Mouse (Mus musculus): ENCODE data around the gene Prpf31. TPM values are rescaled to one million over a fixed set of nuclear protein-coding genes. Genes with fewer than 3 reads are reported as not detected.
"Not testable (repeated sequence)": the region's sequence is repeated elsewhere in the genome, so short reads cannot be mapped to it uniquely, and the experiment has no call there.

Prpf31 gene
- total RNA-seq (2021), result 10 to 100 TPM; 21.3 to 21.8 TPM
- long read RNA-seq, experiment 1, transcript Prpf31-201 (14 exons, 3,144 nt), result major isoform, 23 of 40 reads
- long read RNA-seq, experiment 1, transcript Prpf31-205 (3 exons, 827 nt), result minor isoform, 8 of 40 reads
- long read RNA-seq, experiment 1, partial matches to known transcripts, result 5 of 40 reads
- long read RNA-seq, experiment 1, other reads (novel, unspliced or antisense), result 4 of 40 reads
- long read RNA-seq, experiment 2, transcript Prpf31-201 (14 exons, 3,144 nt), result major isoform, 20 of 27 reads
- long read RNA-seq, experiment 2, transcript Prpf31-205 (3 exons, 827 nt), result minor isoform, 5 of 27 reads
- long read RNA-seq, experiment 2, partial matches to known transcripts, result 2 of 27 reads
- long read RNA-seq, experiment 2, other reads (novel, unspliced or antisense), result 0 of 27 reads

DNA sequence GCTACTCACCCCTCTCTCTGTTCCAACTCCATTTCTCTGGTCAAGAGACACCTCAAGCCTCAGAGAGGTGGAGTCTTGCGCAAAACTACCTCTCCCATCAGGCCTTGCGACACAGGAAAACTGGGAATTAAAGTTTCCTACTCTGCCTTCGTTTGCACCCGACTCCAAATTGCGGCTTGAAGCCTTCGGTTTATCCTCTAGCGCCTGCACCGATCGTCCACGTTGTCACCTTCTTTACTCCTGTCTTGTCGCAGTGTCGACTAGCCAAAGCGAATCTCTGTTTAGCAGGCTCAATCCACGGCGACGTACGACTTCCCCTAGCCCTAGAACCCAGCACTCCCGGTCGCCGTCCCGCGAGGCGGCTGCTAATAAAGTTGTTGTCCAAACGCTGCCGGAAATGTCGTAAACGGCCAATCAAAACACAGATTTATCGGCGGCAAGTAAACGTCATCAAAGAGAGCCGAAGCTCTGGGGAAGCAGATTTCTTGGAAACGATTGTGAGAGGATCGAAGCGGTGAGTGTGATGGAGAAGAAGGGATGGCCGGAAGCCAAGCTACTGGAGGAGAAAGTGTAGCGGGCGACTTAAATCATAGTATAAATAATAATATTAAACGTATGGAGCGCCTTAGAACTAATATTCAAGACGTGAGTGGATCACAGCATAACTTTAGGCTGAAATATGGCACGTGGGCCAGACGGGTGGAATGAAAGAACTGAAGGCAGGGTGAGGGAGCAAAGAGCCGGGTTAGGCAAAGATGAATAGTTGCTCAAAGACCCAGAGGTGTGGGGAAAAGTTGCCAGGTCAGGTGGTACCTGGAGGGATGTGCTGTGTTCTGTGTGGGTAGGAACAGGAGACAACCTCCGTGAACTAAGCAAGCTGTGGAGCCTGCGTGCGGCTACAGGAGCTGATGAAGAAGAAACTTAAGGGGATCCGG is at the start of gene Prpf31, which contains the start of gene Tfpt:
TSS of gene Prpf31 (plus strand) at position 443 of the 935 bp plus-strand sequence.
TSS of gene Tfpt (minus strand) at position 387 of the 935 bp plus-strand sequence.
- DNase-seq, result peak; percentile 91

DNA sequence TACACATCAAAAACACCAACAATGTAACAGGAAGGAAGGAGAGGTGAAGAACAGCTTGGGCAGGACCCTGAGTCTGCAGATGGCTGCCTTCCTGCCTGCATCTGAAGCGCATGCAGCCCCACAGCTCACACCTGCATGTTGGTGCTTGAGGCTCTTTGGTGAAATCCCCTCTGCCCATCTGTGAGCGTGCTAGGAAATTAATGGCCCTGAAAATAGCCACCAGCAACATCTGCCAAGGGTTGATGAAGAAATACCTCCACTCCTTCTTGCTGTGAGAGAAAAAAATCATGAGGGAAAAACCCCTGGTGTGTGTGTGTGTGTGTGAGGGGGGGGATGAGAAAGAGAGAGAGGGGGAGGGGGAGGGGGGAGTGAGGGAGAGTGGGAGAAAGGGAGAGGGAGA is 49.8 kb upstream of the Prpf31 start:
- no peak for DNase-seq

GRCm38 (mm10) chr7:3585763-3586162 is 44.0 kb upstream of the Prpf31 start:
- DNase-seq, result no peak

- no peak for DNase-seq
Measured at GRCm38 (mm10) chr7:3586255-3586654, 43.5 kb upstream of the Prpf31 start.

- DNase-seq, result no peak
Measured at GRCm38 (mm10) chr7:3587292-3587691, 42.5 kb upstream of the Prpf31 start.

DNA sequence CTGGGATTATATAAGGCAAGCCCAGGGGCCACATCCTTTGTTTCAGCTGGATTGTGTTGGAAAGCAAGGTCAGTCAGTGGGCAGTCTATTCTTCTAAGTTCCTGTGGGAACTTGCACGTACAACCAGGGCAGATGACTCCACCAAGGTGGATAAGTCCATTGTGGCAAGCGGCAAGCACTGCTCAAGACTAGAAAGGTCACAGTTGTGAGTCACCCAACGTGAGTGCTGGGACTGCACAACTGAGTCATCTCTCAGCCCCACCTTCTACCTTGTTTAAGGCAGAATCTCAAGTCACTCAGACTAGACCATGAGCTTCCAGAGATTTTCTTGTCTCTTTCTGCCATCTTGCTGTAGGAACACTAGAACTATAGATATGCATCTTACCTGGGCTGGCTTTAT is 39.2 kb upstream of the Prpf31 start:
- no peak for DNase-seq

DNA sequence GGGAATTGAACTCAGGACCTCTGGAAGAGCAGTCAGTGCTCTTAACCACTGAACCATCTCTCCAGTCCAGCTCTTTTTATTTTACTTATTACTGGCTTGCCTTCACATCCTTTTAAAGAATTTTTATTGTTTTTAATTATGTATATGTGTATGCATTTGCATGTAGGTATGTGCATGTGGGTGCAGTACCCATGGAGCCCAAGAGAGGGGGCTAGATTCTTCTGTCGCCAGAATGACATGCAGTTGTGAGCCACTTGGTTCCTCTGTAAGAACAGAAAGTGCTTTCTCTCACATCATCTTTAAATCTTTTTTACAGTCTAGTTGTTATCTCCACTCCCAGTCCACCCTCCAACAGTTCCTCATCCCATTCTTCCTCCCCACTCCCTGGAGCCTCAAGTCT is 38.3 kb upstream of the Prpf31 start:
- no peak for DNase-seq

DNA sequence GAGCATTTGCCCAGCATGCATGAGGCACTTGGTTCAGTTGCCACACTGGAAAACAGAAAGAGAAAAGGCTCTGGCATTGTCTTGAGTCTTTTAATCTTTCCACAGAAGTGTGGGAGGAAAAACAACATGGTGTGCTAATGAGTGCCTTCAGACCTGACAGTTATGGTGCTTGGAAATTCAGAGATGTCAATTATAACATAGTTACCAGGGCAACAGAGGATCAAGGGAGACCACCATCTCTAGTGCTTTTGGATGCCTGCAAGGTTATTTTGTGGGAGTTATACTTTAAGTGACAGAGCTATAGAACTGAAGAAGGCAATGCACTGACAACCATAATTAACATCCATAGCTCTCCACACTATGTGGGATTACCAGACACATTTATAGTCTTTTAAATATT is 35.9 kb upstream of the Prpf31 start:
- DNase-seq, result no peak

DNA sequence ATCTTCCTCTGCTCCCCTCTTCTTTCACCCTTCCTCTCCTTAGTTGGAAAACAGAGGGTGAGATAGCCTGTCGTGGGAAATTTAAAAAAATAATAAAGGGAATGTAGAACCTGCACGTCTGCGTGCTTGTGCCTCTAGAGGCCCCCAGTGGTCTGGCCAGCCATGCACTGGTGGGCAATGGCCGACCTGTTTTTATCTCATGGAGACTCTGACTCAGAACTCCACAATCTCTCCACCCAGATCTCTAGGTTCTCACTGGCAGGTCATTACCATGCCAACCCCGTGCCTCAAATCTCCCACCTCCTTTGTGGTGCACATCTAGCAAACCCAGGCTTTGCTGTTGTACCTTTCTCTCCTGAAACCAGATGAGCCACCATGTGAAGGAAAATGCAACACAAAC is 35.1 kb upstream of the Prpf31 start:
- DNase-seq, result no peak

GRCm38 (mm10) chr7:3595146-3595545 is 34.6 kb upstream of the Prpf31 start:
- no peak for DNase-seq

DNA sequence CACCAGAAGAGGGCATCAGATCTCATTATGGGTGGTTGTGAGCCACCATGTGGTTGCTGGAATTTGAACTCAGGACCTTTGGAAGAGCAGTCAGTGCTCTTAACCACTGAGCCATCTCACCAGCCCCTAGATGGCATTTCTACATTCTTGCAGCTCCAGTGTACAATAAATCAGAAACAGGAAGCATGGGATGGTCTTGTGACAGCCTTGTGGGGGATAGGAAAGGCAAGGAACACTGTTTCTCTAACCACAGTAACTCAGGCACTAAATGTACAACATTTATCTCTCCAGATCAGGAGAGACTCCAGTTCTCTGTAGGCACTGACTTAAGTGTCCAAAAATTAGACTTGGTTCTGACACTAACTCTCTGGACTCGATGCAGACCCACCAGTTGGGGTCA is 32.0 kb upstream of the Prpf31 start:
- DNase-seq, result not testable (repeated sequence)

GRCm38 (mm10) chr7:3601119-3601518 is 28.7 kb upstream of the Prpf31 start:
- no peak for DNase-seq

GRCm38 (mm10) chr7:3606798-3607197 is 23.0 kb upstream of the Prpf31 start:
- no peak for DNase-seq

GRCm38 (mm10) chr7:3607391-3607790 is 22.4 kb upstream of the Prpf31 start:
- no peak for DNase-seq

GRCm38 (mm10) chr7:3608668-3609067 is 21.1 kb upstream of the Prpf31 start:
- DNase-seq, result no peak

- DNase-seq, result peak; percentile 23
Measured at GRCm38 (mm10) chr7:3609082-3609481, 20.7 kb upstream of the Prpf31 start.

GRCm38 (mm10) chr7:3610437-3610836 is 19.3 kb upstream of the Prpf31 start:
- no peak for DNase-seq

DNA sequence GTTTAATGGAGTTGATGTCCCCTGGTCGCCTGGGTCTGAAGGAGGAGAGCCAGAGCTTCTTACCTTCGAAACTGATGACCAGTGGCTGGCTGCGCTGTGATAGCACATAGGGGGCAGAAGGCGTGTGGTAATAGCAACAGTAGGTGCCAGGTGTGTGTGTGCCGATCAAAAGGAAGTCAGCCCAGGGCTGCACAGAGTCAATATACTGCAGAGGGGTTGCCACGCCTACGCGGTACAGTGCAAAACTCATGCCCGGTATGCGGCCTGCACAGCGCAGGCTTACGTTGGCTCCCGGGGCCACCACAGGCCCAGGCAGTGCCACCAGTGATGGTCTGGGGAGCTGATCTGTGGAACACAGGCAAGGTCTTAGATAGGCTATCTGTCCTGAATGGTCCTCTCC is 18.8 kb upstream of the Prpf31 start:
- DNase-seq, result no peak

DNA sequence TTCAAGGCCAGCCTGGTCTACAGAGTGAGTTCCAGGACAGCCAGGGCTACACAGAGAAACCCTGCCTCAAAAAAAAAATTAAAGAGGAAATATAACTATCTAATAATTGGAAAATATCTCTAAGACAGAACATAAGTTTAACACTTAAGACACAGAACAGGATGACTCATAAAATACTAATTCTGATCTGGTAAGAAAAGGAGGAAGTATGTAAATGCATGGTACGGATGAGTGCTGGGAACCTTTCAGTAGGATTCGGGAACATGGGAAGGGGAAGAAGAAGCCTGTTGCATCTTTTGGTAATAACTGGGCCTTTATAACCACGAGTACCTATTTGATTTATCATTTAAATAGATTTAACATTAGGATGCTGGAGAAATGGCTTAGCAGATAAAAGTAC is 15.8 kb upstream of the Prpf31 start:
- DNase-seq, result no peak

DNA sequence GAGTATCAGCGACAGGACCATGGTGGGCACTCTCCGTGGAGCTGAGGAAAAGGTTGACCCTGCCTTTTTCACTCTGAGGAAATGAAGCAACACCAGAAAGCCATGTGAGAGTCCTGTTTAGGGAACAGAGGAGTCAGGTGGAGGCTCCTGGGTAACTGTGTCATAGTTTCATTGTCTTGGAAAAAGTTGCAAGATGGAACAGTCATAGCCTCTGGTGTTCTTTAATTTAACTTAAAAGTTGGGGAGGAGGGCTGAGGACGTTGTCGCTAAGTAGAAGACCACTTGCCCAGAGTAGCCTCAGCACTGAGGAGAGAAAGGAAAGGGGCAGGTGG is 13.8 kb upstream of the Prpf31 start, which contains the start of gene Oscar:
TSS of gene Oscar (minus strand) at position 101 of the 332 bp plus-strand sequence.
- DNase-seq, result no peak

- DNase-seq, result no peak
Measured at GRCm38 (mm10) chr7:3616389-3617241, 13.2 kb upstream of the Prpf31 start.

Data from gastrocnemius, postnatal 25 days (tissue).